Mouse (Mus musculus) midbrain, embryonic 11.5 days (tissue): ENCODE data around the gene Slpi. TPM values are rescaled to one million over a fixed set of nuclear protein-coding genes. Genes with fewer than 3 reads are reported as not detected.

ENCODE experiments used
- ATAC-seq: fragments of 200-750 bp; cut with Nextera tagmentation; 2 replicates; pipeline ENCODE4 v1.8.0; 2017; ENCODE audit warnings: moderate TSS enrichment, moderate library complexity; ENCODE audit not compliant: low FRiP score
- DNase-seq: peaks from one replicate; pipeline ENCODE4 v3.0.0; 2015; ENCODE audit warnings: low spot score; ENCODE audit errors: missing footprints
- H3K27ac ChIP-seq: fragments of 300-500 bp; sonication (generic); 2 replicates; pipeline ENCODE4 v1.5.1; 2014; ENCODE audit warnings: low read depth, low read length
- H3K27me3 ChIP-seq: fragments of 300-500 bp; sonication (generic); 2 replicates; pipeline ENCODE4 v1.6.1; 2014; ENCODE audit warnings: mild to moderate bottlenecking, low read length, moderate library complexity, mixed read lengths; ENCODE audit not compliant: control insufficient read depth, insufficient read depth
- H3K36me3 ChIP-seq: fragments of 300-500 bp; sonication (generic); 2 replicates; pipeline ENCODE4 v1.6.1; 2014; ENCODE audit warnings: mild to moderate bottlenecking, low read length, moderate library complexity, mixed read lengths; ENCODE audit not compliant: control insufficient read depth, insufficient read depth
- H3K4me1 ChIP-seq: fragments of 300-500 bp; sonication (generic); 2 replicates; pipeline ENCODE4 v1.6.1; 2014; ENCODE audit warnings: low read length; ENCODE audit not compliant: control insufficient read depth, insufficient read depth
- H3K4me2 ChIP-seq: fragments of 300-500 bp; sonication (generic); 2 replicates; pipeline ENCODE4 v1.6.1; 2014; ENCODE audit warnings: mild to moderate bottlenecking, moderate library complexity
- H3K4me3 ChIP-seq: fragments of 300-500 bp; sonication (generic); 2 replicates; pipeline ENCODE4 v1.5.1; 2014; ENCODE audit warnings: low read depth, low read length
- H3K9ac ChIP-seq: fragments of 300-500 bp; sonication (generic); 2 replicates; pipeline ENCODE4 v1.6.1; 2014; ENCODE audit warnings: low read length
- H3K9me3 ChIP-seq: fragments of 300-500 bp; sonication (generic); 2 replicates; pipeline ENCODE4 v1.6.1; 2016; ENCODE audit warnings: low read length; ENCODE audit not compliant: control insufficient read depth
- WGBS: fragments of 180-500 bp; shearing (Covaris S2); extraction: QIAGEN DNeasy Blood & Tissue Kit; methylation state at CpG from one replicate; pipeline ENCODE4 v1.1.7; 2014; 5-methylcytosine and 5-hydroxymethylcytosine counted together
- polyA plus RNA-seq: library from polyadenylated mRNA; unstranded; fragments of >200 nt; fragmentation: Nextera tagmentation; extraction: Ambion mirVana; gene quantifications from 2 replicates; pipeline ENCODE4 v1.2.1, GENCODE M21; 2014

The Slpi gene
- polyA plus RNA-seq, 1 experiment from 2014 or later = 0.52 TPM

GRCm38 (mm10) chr2:164423464-164423863 is 34.6 kb upstream of the Slpi start:
- no peaks in the 10 kb centered on the region for H3K4me1 ChIP-seq
- H3K9ac ChIP-seq = no peak overlapping the region
- no peaks in the 10 kb centered on the region for H3K27me3 ChIP-seq
- ATAC-seq = no peak
- H3K4me3 ChIP-seq = no peak overlapping the region
- no peaks in the 10 kb centered on the region for H3K9me3 ChIP-seq
- H3K27ac ChIP-seq = no peak overlapping the region
- WGBS = 88% methylated on average over 11 of the region's 11 CpGs
- H3K4me2 ChIP-seq = no peak overlapping the region
- peak; percentile 47 for DNase-seq
- no peaks in the 10 kb centered on the region for H3K36me3 ChIP-seq

- ATAC-seq (no peak), DNase-seq (peak; percentile 75)
- Histone ChIP-seq H3K9me3 (no peaks in the 10 kb centered on the region), H3K4me1 (no peaks in the 10 kb centered on the region), H3K4me3 (no peak overlapping the region), H3K36me3 (no peaks in the 10 kb centered on the region), H3K27ac (no peak overlapping the region), H3K9ac (no peak overlapping the region), H3K27me3 (no peaks in the 10 kb centered on the region), H3K4me2 (no peak overlapping the region)
- 88% methylated on average over 15 of the region's 15 CpGs for WGBS
These were observed 33.9 kb upstream of the Slpi start for GRCm38 (mm10) chr2:164422675-164423393.

GRCm38 (mm10) chr2:164421979-164422378 is 33.1 kb upstream of the Slpi start:
- Histone ChIP-seq H3K27ac (no peak overlapping the region), H3K9ac (no peak overlapping the region), H3K36me3 (no peaks in the 10 kb centered on the region), H3K4me2 (no peak overlapping the region), H3K27me3 (no peaks in the 10 kb centered on the region), H3K4me1 (no peaks in the 10 kb centered on the region), H3K9me3 (no peaks in the 10 kb centered on the region), H3K4me3 (no peak overlapping the region)
- ATAC-seq = no peak
- no peak for DNase-seq
- WGBS = 92% methylated on average over 8 of the region's 8 CpGs

GRCm38 (mm10) chr2:164421306-164421705 is 32.4 kb upstream of the Slpi start:
- Histone ChIP-seq H3K27me3 (no peaks in the 10 kb centered on the region), H3K4me2 (no peak overlapping the region), H3K9me3 (no peaks in the 10 kb centered on the region), H3K27ac (no peak overlapping the region), H3K9ac (no peak overlapping the region), H3K4me1 (no peaks in the 10 kb centered on the region), H3K4me3 (no peak overlapping the region), H3K36me3 (no peaks in the 10 kb centered on the region)
- DNase-seq (peak; percentile 66), ATAC-seq (no peak)
- WGBS = 89% methylated on average over 7 of the region's 7 CpGs

GRCm38 (mm10) chr2:164419489-164419888 is 30.6 kb upstream of the Slpi start:
- H3K9ac ChIP-seq = no peak overlapping the region
- no peak overlapping the region for H3K27ac ChIP-seq
- H3K9me3 ChIP-seq = no peaks in the 10 kb centered on the region
- no peaks in the 10 kb centered on the region for H3K4me1 ChIP-seq
- DNase-seq (peak; percentile 80), ATAC-seq (no peak)
- H3K4me2 ChIP-seq = no peak overlapping the region
- 12% methylated on average over 3 of the region's 3 CpGs for WGBS
- no peaks in the 10 kb centered on the region for H3K36me3 ChIP-seq
- no peaks in the 10 kb centered on the region for H3K27me3 ChIP-seq
- H3K4me3 ChIP-seq = no peak overlapping the region

- 23% methylated on average over 3 of the region's 3 CpGs for WGBS
- H3K4me3 ChIP-seq = no peak overlapping the region
- DNase-seq (peak; percentile 73), ATAC-seq (no peak)
- no peaks in the 10 kb centered on the region for H3K4me1 ChIP-seq
- H3K27me3 ChIP-seq = peaks cover 3% of the 10 kb centered on the region
- no peak overlapping the region for H3K9ac ChIP-seq
- no peaks in the 10 kb centered on the region for H3K36me3 ChIP-seq
- H3K27ac ChIP-seq = no peak overlapping the region
- H3K9me3 ChIP-seq = no peaks in the 10 kb centered on the region
- H3K4me2 ChIP-seq = no peak overlapping the region
These were observed 29.5 kb upstream of the Slpi start for GRCm38 (mm10) chr2:164418308-164418875.

GRCm38 (mm10) chr2:164417198-164417597 is 28.3 kb upstream of the Slpi start:
- H3K27ac ChIP-seq = no peak overlapping the region
- H3K9ac ChIP-seq = no peak overlapping the region
- no peaks in the 10 kb centered on the region for H3K9me3 ChIP-seq
- no peak overlapping the region for H3K4me2 ChIP-seq
- peak; percentile 89 for DNase-seq
- no peaks in the 10 kb centered on the region for H3K36me3 ChIP-seq
- no peak for ATAC-seq
- H3K27me3 ChIP-seq = peaks cover 3% of the 10 kb centered on the region
- H3K4me3 ChIP-seq = no peak overlapping the region
- no peaks in the 10 kb centered on the region for H3K4me1 ChIP-seq
- WGBS = 0% methylated on average over 2 of the region's 2 CpGs

- peak overlapping the region; percentile 20; the same call in 1 of the 2 replicates for H3K4me2 ChIP-seq
- H3K27ac ChIP-seq = no peak overlapping the region
- WGBS = 80% methylated on average over 10 of the region's 10 CpGs
- H3K4me3 ChIP-seq = no peak overlapping the region
- no peak overlapping the region for H3K9ac ChIP-seq
- no peaks in the 10 kb centered on the region for H3K4me1 ChIP-seq
- no peaks in the 10 kb centered on the region for H3K36me3 ChIP-seq
- ATAC-seq = no peak
- DNase-seq = no peak
- no peaks in the 10 kb centered on the region for H3K9me3 ChIP-seq
- H3K27me3 ChIP-seq = peaks cover 6% of the 10 kb centered on the region
These were observed 25.7 kb upstream of the Slpi start for GRCm38 (mm10) chr2:164414581-164414980.

GRCm38 (mm10) chr2:164414167-164414566 is 25.3 kb upstream of the Slpi start:
- no peak overlapping the region for H3K4me3 ChIP-seq
- no peaks in the 10 kb centered on the region for H3K4me1 ChIP-seq
- H3K27ac ChIP-seq = no peak overlapping the region
- WGBS = 28% methylated on average over 28 of the region's 28 CpGs
- H3K9ac ChIP-seq = no peak overlapping the region
- H3K27me3 ChIP-seq = peaks cover 6% of the 10 kb centered on the region
- H3K36me3 ChIP-seq = no peaks in the 10 kb centered on the region
- no peaks in the 10 kb centered on the region for H3K9me3 ChIP-seq
- ATAC-seq (no peak), DNase-seq (no peak)
- H3K4me2 ChIP-seq = peak overlapping the region; percentile 20
